Mouse (Mus musculus): ENCODE measurements around the gene Tcirg1. TPM values are rescaled to one million over a fixed set of nuclear protein-coding genes. Genes with fewer than 3 reads are reported as not detected.

Tcirg1 gene
- polyA plus RNA-seq, 1 experiment = 61.1 TPM

GRCm38 (mm10) chr19:3894294-3894693 is 12.6 kb downstream of the Tcirg1 start:
- Histone ChIP-seq H3K79me3 (ENCODE audit: low read depth) (no peaks in the 10 kb centered on the region), H3K36me3 (ENCODE audit: control insufficient read depth, insufficient read depth) (peaks cover 75% of the 10 kb centered on the region), H3K4me3 (ENCODE audit: insufficient read depth, poor library complexity, severe bottlenecking) (no peak overlapping the region), H3K27me3 (ENCODE audit: control insufficient read depth, insufficient read depth, insufficient read length) (no peaks in the 10 kb centered on the region), H3K79me2 (ENCODE audit: control insufficient read depth, insufficient read depth) (no peaks in the 10 kb centered on the region), H3ac (ENCODE audit: control insufficient read depth, insufficient read length, low read depth) (no peak overlapping the region)
- TF ChIP-seq FOSL1 (IDR thresholded peaks at IDR 0.05; ENCODE audit: insufficient read depth, low read length, poor library complexity, severe bottlenecking) (no peak), CEBPB (IDR thresholded peaks at IDR 0.05; ENCODE audit: low read depth) (no peak), MYOG (IDR thresholded peaks at IDR 0.05; ENCODE audit: control insufficient read depth, extremely low read depth, insufficient read length) (no peak), MYOD1 (IDR thresholded peaks at IDR 0.05; ENCODE audit: control insufficient read depth, insufficient read length, low read depth) (no peak), CTCF (IDR thresholded peaks at IDR 0.05; ENCODE audit: control insufficient read depth, insufficient read depth, insufficient read length) (no peak), USF1 (IDR thresholded peaks at IDR 0.05; ENCODE audit: low read depth) (no peak), MAX (IDR thresholded peaks at IDR 0.05) (no peak)

- Histone ChIP-seq H3K36me3 (ENCODE audit: control insufficient read depth, insufficient read depth) (peaks cover 76% of the 10 kb centered on the region), H3K79me3 (ENCODE audit: low read depth) (no peaks in the 10 kb centered on the region), H3K79me2 (ENCODE audit: control insufficient read depth, insufficient read depth) (no peaks in the 10 kb centered on the region), H3K27me3 (ENCODE audit: control insufficient read depth, insufficient read depth, insufficient read length) (no peaks in the 10 kb centered on the region), H3ac (ENCODE audit: control insufficient read depth, insufficient read length, low read depth) (no peak overlapping the region), H3K4me3 (ENCODE audit: insufficient read depth, poor library complexity, severe bottlenecking) (no peak overlapping the region)
- TF ChIP-seq CEBPB (IDR thresholded peaks at IDR 0.05; ENCODE audit: low read depth) (no peak), FOSL1 (IDR thresholded peaks at IDR 0.05; ENCODE audit: insufficient read depth, low read length, poor library complexity, severe bottlenecking) (no peak), MYOG (IDR thresholded peaks at IDR 0.05; ENCODE audit: control insufficient read depth, extremely low read depth, insufficient read length) (no peak), USF1 (IDR thresholded peaks at IDR 0.05; ENCODE audit: low read depth) (no peak), MAX (IDR thresholded peaks at IDR 0.05) (no peak), CTCF (IDR thresholded peaks at IDR 0.05; ENCODE audit: control insufficient read depth, insufficient read depth, insufficient read length) (no peak), MYOD1 (IDR thresholded peaks at IDR 0.05; ENCODE audit: control insufficient read depth, insufficient read length, low read depth) (no peak)
Observed at GRCm38 (mm10) chr19:3893545-3894116, 13.3 kb downstream of the Tcirg1 start.

- Histone ChIP-seq H3K36me3 (ENCODE audit: control insufficient read depth, insufficient read depth) (peaks cover 68% of the 10 kb centered on the region), H3K79me2 (ENCODE audit: control insufficient read depth, insufficient read depth) (no peaks in the 10 kb centered on the region), H3K4me3 (ENCODE audit: insufficient read depth, poor library complexity, severe bottlenecking) (no peak overlapping the region)
Observed at GRCm38 (mm10) chr19:3890181-3890580, 16.8 kb downstream of the Tcirg1 start.

GRCm38 (mm10) chr19:3889096-3889495 is 17.8 kb downstream of the Tcirg1 start:
- TF ChIP-seq CEBPB (IDR thresholded peaks at IDR 0.05; ENCODE audit: low read depth) (no peak), MYOD1 (IDR thresholded peaks at IDR 0.05; ENCODE audit: control insufficient read depth, insufficient read length, low read depth) (no peak), MAX (IDR thresholded peaks at IDR 0.05) (no peak), USF1 (IDR thresholded peaks at IDR 0.05; ENCODE audit: low read depth) (no peak), MYOG (IDR thresholded peaks at IDR 0.05; ENCODE audit: control insufficient read depth, extremely low read depth, insufficient read length) (no peak), FOSL1 (IDR thresholded peaks at IDR 0.05; ENCODE audit: insufficient read depth, low read length, poor library complexity, severe bottlenecking) (no peak), CTCF (IDR thresholded peaks at IDR 0.05; ENCODE audit: control insufficient read depth, insufficient read depth, insufficient read length) (no peak)
- Histone ChIP-seq H3K36me3 (ENCODE audit: control insufficient read depth, insufficient read depth) (peaks cover 57% of the 10 kb centered on the region), H3K27me3 (ENCODE audit: control insufficient read depth, insufficient read depth, insufficient read length) (no peaks in the 10 kb centered on the region)

More at GRCm38 (mm10) chr19:3890181-3890580, 16.8 kb downstream of the Tcirg1 start:
- Histone ChIP-seq H3K79me3 (ENCODE audit: low read depth) (no peaks in the 10 kb centered on the region), H3ac (ENCODE audit: control insufficient read depth, insufficient read length, low read depth) (no peak overlapping the region), H3K27me3 (ENCODE audit: control insufficient read depth, insufficient read depth, insufficient read length) (no peaks in the 10 kb centered on the region)
- TF ChIP-seq MYOG (IDR thresholded peaks at IDR 0.05; ENCODE audit: control insufficient read depth, extremely low read depth, insufficient read length) (no peak), USF1 (IDR thresholded peaks at IDR 0.05; ENCODE audit: low read depth) (no peak), MAX (IDR thresholded peaks at IDR 0.05) (no peak), MYOD1 (IDR thresholded peaks at IDR 0.05; ENCODE audit: control insufficient read depth, insufficient read length, low read depth) (no peak), CEBPB (IDR thresholded peaks at IDR 0.05; ENCODE audit: low read depth) (no peak), CTCF (IDR thresholded peaks at IDR 0.05; ENCODE audit: control insufficient read depth, insufficient read depth, insufficient read length) (no peak), FOSL1 (IDR thresholded peaks at IDR 0.05; ENCODE audit: insufficient read depth, low read length, poor library complexity, severe bottlenecking) (no peak)

GRCm38 (mm10) chr19:3884325-3884990 is 22.5 kb downstream of the Tcirg1 start:
- no peak for TF ChIP-seq USF1 (IDR thresholded peaks at IDR 0.05; ENCODE audit: low read depth)
- no peak for TF ChIP-seq MYOD1 (IDR thresholded peaks at IDR 0.05; ENCODE audit: control insufficient read depth, insufficient read length, low read depth)
- TF ChIP-seq CEBPB (IDR thresholded peaks at IDR 0.05; ENCODE audit: low read depth) = no peak
- TF ChIP-seq MAX (IDR thresholded peaks at IDR 0.05) = no peak
- no peak for TF ChIP-seq CTCF (IDR thresholded peaks at IDR 0.05; ENCODE audit: control insufficient read depth, insufficient read depth, insufficient read length)
- TF ChIP-seq MYOG (IDR thresholded peaks at IDR 0.05; ENCODE audit: control insufficient read depth, extremely low read depth, insufficient read length) = no peak
- TF ChIP-seq FOSL1 (IDR thresholded peaks at IDR 0.05; ENCODE audit: insufficient read depth, low read length, poor library complexity, severe bottlenecking) = no peak
- H3K79me3 ChIP-seq (ENCODE audit: low read depth) = no peaks in the 10 kb centered on the region
- H3K36me3 ChIP-seq (ENCODE audit: control insufficient read depth, insufficient read depth) = peaks cover 37% of the 10 kb centered on the region
- H3K79me2 ChIP-seq (ENCODE audit: control insufficient read depth, insufficient read depth) = peaks cover 13% of the 10 kb centered on the region
- H3K4me3 ChIP-seq (ENCODE audit: insufficient read depth, poor library complexity, severe bottlenecking) = no peak overlapping the region
- no peak overlapping the region for H3ac ChIP-seq (ENCODE audit: control insufficient read depth, insufficient read length, low read depth)
- H3K27me3 ChIP-seq (ENCODE audit: control insufficient read depth, insufficient read depth, insufficient read length) = no peaks in the 10 kb centered on the region

More at GRCm38 (mm10) chr19:3889096-3889495, 17.8 kb downstream of the Tcirg1 start:
- Histone ChIP-seq H3K79me2 (ENCODE audit: control insufficient read depth, insufficient read depth) (no peaks in the 10 kb centered on the region), H3ac (ENCODE audit: control insufficient read depth, insufficient read length, low read depth) (no peak overlapping the region), H3K79me3 (ENCODE audit: low read depth) (no peaks in the 10 kb centered on the region), H3K4me3 (ENCODE audit: insufficient read depth, poor library complexity, severe bottlenecking) (no peak overlapping the region)
